Mouse (Mus musculus) CD4-positive, CD25-positive, alpha-beta regulatory T cell, adult 4 months (primary cell): ENCODE results near the gene Olfr1315-ps1. TPM values are rescaled to one million over a fixed set of nuclear protein-coding genes. Genes with fewer than 3 reads are reported as not detected.

Experiments used
- ATAC-seq: one replicate; pipeline ENCODE4 v1.8.0; 2017
- polyA plus RNA-seq, 2 experiments: library from polyadenylated mRNA; unstranded; fragments of 100-300 nt; shearing (Covaris generic); gene quantifications; one replicate each; pipeline ENCODE4 v1.2.1; 2017

The Olfr1315-ps1 gene
- polyA plus RNA-seq = not detected

GRCm38 (mm10) chr2:112115340-112115739, at the start of gene Olfr1315-ps1:
Olfr1315-ps1 (minus strand) TSS chr2:112115440.
- no peak for ATAC-seq

DNA sequence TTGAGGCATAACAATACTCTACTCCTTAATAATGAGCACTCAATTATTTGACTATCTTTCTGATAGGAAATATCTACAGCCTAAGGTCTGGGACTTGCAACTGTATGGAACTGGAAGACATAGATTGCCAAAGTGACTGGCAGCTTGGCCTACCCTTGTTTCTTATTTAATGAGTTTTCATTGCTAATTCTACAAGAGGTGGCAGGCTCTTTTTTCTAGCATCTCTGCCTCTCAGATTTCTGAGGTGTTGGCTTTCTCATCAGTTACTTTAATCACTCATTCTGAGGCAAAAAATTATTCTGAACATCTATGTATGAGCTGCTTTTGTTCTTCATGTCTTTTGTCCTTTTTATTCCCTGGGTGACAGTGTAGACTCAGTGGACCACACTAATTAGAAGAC, 38.7 kb upstream of the Olfr1315-ps1 start, which contains the start of gene Olfr1318:
Gene Olfr1318, plus strand, starts transcription at position 301 of the 400 bp plus-strand sequence.
- ATAC-seq = no peak

DNA sequence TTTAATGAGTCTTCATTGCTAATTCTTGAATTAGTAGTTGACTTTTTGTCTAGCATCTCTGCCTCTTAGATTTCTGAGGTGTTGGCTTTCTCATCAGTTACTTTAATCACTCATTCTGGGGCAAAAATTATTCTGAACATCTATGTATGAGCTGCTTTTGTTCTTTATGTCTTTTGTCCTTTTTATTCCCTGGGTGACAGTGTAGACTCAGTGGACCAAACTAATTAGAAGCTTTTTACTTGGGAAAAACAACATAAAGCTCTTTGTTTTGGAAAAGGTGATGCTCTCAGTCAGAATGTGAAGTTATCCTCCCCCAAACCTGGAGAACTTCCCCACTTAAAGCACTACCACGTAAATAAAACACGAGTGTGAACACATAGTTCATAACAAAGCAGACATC, 24.8 kb upstream of the Olfr1315-ps1 start, which contains the start of gene Olfr1317:
Gene Olfr1317, plus strand, starts transcription at position 301 of the 400 bp plus-strand sequence.
- no peak for ATAC-seq

GRCm38 (mm10) chr2:112134877-112135276, 19.6 kb upstream of the Olfr1315-ps1 start, which contains the start of gene Olfr1316:
Olfr1316 (minus strand) TSS chr2:112134977.
- no peak for ATAC-seq

- ATAC-seq = no peak
Observed at GRCm38 (mm10) chr2:112096681-112097080, 18.6 kb downstream of the Olfr1315-ps1 start, which contains the start of gene Olfr1314. Olfr1314 (minus strand) TSS chr2:112096781.

DNA sequence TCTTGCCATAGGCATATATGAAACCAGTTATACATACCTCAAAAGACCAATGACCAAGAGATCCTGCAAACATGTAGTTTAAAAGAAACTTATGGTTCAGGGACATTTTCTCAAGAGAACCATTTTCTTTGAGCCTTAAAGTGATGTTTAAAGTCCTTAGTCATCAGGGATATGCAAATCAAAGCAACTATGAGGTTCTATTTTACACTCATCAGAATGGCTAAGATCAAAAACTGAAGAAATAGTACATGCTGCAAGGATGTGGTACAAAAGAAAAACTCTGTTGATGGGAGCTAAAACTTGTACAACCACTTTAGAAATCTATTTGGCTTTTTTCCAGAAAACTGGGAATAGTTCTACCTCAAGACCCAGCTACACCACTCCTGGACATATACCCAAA, 37.5 kb downstream of the Olfr1315-ps1 start, which contains the start of gene Olfr1313:
Gene Olfr1313, minus strand, starts transcription at position 101 of the 400 bp plus-strand sequence.
- no peak for ATAC-seq

Other genes starting within 250 kb of the Olfr1315-ps1 start
- gene Olfr1305, start 238.3 kb downstream of the Olfr1315-ps1 start, polyA plus RNA-seq = not detected
- not detected for gene Olfr1306, start 199.2 kb downstream of the Olfr1315-ps1 start, polyA plus RNA-seq
- gene Olfr1307, start 166.0 kb downstream of the Olfr1315-ps1 start, polyA plus RNA-seq = under 1 TPM; 0.04 to 0.09 TPM
- not detected for gene Olfr1308, start 150.5 kb downstream of the Olfr1315-ps1 start, polyA plus RNA-seq
- gene Olfr1309, start 125.2 kb downstream of the Olfr1315-ps1 start, polyA plus RNA-seq = not detected
- not detected for gene Olfr1310, start 102.7 kb downstream of the Olfr1315-ps1 start, polyA plus RNA-seq
- not detected for gene Olfr1311, start 91.0 kb downstream of the Olfr1315-ps1 start, polyA plus RNA-seq
- gene Olfr1312, start 65.2 kb downstream of the Olfr1315-ps1 start, polyA plus RNA-seq = under 1 TPM in 1 of 2 experiments, not detected in 1; 0.08 TPM
- gene Olfr1313, start 37.6 kb downstream of the Olfr1315-ps1 start, polyA plus RNA-seq = not detected
- gene Olfr1314, start 18.7 kb downstream of the Olfr1315-ps1 start, polyA plus RNA-seq = not detected
- not detected for gene Olfr1316, start 19.5 kb upstream of the Olfr1315-ps1 start, polyA plus RNA-seq
- gene Olfr1317, start 24.9 kb upstream of the Olfr1315-ps1 start, polyA plus RNA-seq = not detected
- not detected for gene Olfr1318, start 38.8 kb upstream of the Olfr1315-ps1 start, polyA plus RNA-seq
- gene Lpcat4, start 124.0 kb upstream of the Olfr1315-ps1 start, polyA plus RNA-seq = 10 to 100 TPM; 23.6 to 39.7 TPM
- not detected for gene Nutm1, start 143.9 kb upstream of the Olfr1315-ps1 start, polyA plus RNA-seq
- gene Nop10, start 146.5 kb upstream of the Olfr1315-ps1 start, polyA plus RNA-seq = 100 to 1,000 TPM; 153 to 229 TPM
- gene Slc12a6, start 150.4 kb upstream of the Olfr1315-ps1 start, polyA plus RNA-seq = 10 to 100 TPM; 51.7 to 61.2 TPM
- gene Gm21985, start 150.9 kb upstream of the Olfr1315-ps1 start, polyA plus RNA-seq = not detected